Mouse (Mus musculus) c-Kit-negative CD71-positive TER-119-positive erythroid progenitor cells, embryonic 14.5 days (primary cell): ENCODE data around the gene Gadd45b.

Source experiments
- DNase-seq: peaks from one replicate; pipeline ENCODE4 v3.0.0-alpha.2; 2013; ENCODE audit warnings: low read depth, low spot score

Gadd45b gene

DNA sequence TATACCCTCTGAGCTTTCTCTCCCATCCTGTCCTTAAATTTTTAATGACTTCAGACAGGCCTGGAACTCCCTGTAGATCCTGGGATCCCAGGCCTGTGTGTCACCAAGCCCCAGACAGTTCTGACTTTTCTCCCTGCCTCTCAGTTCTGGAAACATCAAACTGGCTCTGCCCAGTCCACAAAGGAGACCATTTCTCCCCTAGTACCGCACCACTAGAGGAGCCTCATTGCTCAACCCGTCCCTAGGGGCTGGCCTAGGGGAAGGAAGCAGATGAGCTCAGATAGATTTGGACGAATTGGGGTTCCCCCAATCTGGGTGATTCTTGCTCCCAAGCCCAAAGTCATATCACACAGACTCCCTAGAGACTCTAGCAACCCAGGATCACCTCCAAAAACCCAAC is 5.4 kb downstream of the Gadd45b start:
- no peak for DNase-seq

DNA sequence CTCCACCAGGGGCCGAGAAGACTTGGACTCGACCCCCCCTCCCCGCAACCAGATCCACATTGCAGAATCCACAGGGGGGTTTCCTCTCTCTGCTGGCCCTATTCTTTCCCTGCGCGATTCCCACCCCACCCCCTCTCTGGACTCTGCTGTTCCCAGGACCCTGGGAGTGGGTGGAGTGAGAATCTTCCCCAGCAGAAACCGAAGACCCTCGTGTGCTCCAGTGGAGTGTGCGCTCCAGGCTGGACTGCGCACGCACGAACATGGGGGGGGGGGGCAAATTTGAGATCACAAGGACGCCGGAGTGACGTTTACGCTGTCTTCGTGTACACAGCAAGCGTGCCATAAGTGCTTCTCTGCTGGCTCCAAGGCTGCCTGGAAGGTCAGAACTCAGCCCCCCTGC is 5.8 kb downstream of the Gadd45b start:
- DNase-seq = no peak

GRCm38 (mm10) chr10:80936135-80936809 is 6.4 kb downstream of the Gadd45b start:
- no peak for DNase-seq

GRCm38 (mm10) chr10:80936810-80937164 is 6.9 kb downstream of the Gadd45b start:
- DNase-seq = no peak

GRCm38 (mm10) chr10:80937646-80938045 is 7.8 kb downstream of the Gadd45b start:
- DNase-seq = no peak

GRCm38 (mm10) chr10:80938831-80939550 is 9.1 kb downstream of the Gadd45b start:
- DNase-seq = no peak

GRCm38 (mm10) chr10:80939671-80940070 is 9.8 kb downstream of the Gadd45b start:
- peak; percentile 36 for DNase-seq

DNA sequence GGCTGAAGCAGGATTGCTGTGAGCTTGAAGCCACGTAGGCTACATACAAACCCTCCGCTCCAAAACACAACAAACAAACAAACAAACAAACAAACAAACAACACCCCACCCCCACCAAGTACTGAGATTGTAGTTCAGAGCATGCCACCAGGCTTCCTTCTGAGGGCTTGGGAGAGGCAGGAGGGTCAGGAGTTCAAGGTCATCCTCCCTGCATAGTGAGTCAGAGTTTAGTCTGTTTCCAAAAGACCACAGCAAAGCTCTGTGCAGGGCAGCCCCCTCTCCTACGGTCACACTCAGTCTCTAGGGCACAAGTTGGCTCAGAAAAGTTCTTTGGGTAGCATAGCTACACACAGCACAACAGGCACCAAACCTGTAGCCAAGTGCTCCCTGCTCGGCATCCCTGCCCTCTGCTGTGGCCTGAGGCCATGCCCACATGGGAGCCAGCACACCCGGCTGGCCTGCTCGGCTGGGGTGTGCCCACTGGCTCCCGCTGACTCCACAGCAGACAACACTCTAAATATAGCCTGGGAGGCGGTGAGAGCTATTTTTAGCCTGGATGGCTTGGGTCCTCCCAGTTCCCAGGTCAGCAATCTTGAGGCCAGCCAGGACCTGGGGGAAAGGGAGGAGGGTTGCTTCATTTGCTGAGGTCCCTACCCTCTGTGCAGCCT is 10.6 kb downstream of the Gadd45b start:
- no peak for DNase-seq

- no peak for DNase-seq
Measured at GRCm38 (mm10) chr10:80940988-80941347, 11.1 kb downstream of the Gadd45b start.

DNA sequence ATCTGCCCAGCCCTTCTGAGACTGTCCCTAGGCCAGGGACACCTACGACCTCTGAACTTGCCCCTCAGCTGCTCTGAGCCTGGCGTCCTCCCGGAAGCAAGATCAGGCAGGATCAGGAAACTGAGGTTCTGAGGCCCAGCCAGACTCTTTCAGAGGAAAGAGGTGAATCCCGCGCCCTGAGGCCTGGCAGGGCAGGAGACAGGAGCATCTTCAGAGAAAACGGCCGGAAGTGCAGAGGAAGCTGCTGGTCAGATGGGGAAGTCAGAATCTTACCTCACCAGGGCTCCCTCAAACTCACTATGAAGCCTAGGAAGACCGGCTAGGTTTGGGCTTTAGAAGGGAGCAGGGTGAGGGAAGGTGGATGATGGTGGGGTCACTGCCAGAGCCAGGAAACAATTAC is 13.0 kb downstream of the Gadd45b start:
- DNase-seq = no peak

- DNase-seq = no peak
Measured at GRCm38 (mm10) chr10:80943701-80944100, 13.8 kb downstream of the Gadd45b start.

GRCm38 (mm10) chr10:80944231-80944630 is 14.4 kb downstream of the Gadd45b start:
- DNase-seq = no peak

- DNase-seq = no peak
Measured at GRCm38 (mm10) chr10:80946684-80947437, 17.0 kb downstream of the Gadd45b start.

DNA sequence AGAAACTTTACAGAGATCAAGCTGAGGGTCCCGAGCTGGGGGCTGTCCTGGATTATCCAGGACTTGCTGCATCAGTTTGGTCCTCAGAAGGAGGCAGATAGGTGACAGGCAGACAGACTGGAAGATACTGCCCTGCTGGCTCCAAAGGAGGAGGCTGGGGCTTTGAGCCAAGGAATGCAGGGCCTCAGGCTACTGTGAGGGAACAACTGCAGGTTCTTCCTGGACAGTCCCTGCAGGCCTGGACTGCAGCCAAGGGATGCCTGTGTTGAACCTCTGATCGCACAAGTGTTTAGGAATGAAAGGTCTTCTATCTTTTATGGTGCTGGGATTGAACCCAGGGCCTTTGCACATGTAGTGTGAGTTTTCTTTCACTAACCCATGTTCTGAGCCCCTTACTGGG is 17.9 kb downstream of the Gadd45b start:
- no peak for DNase-seq

GRCm38 (mm10) chr10:80948570-80948969 is 18.7 kb downstream of the Gadd45b start:
- no peak for DNase-seq

GRCm38 (mm10) chr10:80949081-80949480 is 19.2 kb downstream of the Gadd45b start:
- DNase-seq = no peak

DNA sequence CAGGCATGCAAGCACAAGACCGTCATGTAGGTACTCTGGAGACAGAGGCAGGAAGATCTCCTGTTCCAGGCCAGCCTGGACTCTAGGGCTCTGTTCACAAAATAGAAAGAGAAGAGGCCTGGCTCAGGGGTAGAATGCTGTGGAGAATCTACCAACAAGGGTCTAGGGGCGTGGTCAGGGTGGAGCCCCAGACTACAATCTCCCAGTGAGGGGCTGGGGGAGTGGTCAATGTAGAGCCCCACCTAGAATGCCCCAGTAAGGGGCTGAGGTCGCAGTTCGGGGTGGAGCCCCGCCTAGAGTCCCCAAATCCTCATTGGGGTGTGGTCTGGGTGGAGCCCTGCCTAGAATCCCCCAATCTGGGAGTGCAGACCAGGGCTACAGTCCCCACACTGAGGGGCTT is 20.4 kb downstream of the Gadd45b start:
- no peak for DNase-seq

- DNase-seq = no peak
Measured at GRCm38 (mm10) chr10:80951761-80952390, 22.0 kb downstream of the Gadd45b start.

DNA sequence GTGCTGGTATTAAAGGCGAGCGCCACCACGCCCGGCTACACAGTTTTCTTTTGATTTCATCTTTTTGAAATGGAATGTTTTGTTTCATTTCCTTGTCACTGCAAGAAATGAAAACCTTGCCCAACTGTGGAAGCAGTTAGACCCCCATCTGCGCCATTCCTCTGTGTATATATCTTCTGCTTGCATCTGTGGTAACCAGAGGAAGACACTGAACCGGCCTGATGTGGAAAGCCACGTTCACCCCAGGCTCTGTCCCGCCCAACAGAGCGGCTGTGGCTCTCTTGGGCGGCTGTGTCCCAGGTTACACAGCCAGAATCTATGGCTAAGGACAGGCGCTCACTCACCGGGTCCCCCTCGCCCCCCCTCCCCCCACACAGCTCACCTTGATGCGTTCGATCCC is 22.6 kb downstream of the Gadd45b start:
- DNase-seq = no peak

GRCm38 (mm10) chr10:80954415-80954814 is 24.5 kb downstream of the Gadd45b start:
- DNase-seq = no peak

GRCm38 (mm10) chr10:80954843-80955242 is 25.0 kb downstream of the Gadd45b start:
- DNase-seq = no peak

- peak; percentile 13 for DNase-seq
Measured at GRCm38 (mm10) chr10:80955536-80955935, 25.7 kb downstream of the Gadd45b start.
